Mouse (Mus musculus): ENCODE data around the gene Vmn1r234. TPM values are rescaled to one million over a fixed set of nuclear protein-coding genes. Genes with fewer than 3 reads are reported as not detected.

Gene Vmn1r234
- polyA plus RNA-seq, 1 experiment from 2014 or later: not detected

GRCm38 (mm10) chr17:21284395-21284794, 58.5 kb downstream of the Vmn1r234 start:
- H3K4me1 ChIP-seq (replicated peaks; ENCODE audit: control insufficient read depth, insufficient read depth): no peaks in the 10 kb centered on the region
- H3K36me3 ChIP-seq (ENCODE audit: control insufficient read depth, insufficient read depth, low read length): no peaks in the 10 kb centered on the region
- no peak overlapping the region for H3K4me3 ChIP-seq (ENCODE audit: low read depth, low read length)
- DNase-seq (ENCODE audit: low spot score) (no peak), ATAC-seq (ENCODE audit: low FRiP score, low TSS enrichment) (no peak)
- TF ChIP-seq CTCF (IDR thresholded peaks at IDR 0.05; ENCODE audit: low read depth): no peak
- TF ChIP-seq EP300 (optimal IDR thresholded peaks at IDR 0.05): no peak
- H3K9ac ChIP-seq (ENCODE audit: low read length): no peak overlapping the region
- no peak overlapping the region for H3K27ac ChIP-seq (replicated peaks)
- no peaks in the 10 kb centered on the region for H3K9me3 ChIP-seq (ENCODE audit: control insufficient read depth, low read length)
- H3K27me3 ChIP-seq (ENCODE audit: control insufficient read depth, insufficient read depth, low read length): no peaks in the 10 kb centered on the region
- no peak overlapping the region for H3K4me2 ChIP-seq (replicated peaks; ENCODE audit: low read depth)

Small RNA genes lying within 50 kb of the gene (microRNA-seq; reads per million reads assigned to microRNA genes)
- not detected for gene Gm26384

Other genes starting within 250 kb of the Vmn1r234 start
- 0.05 TPM in 1 of 2 replicates, not detected in the other for gene Vmn1r233, start 229.6 kb upstream of the Vmn1r234 start, polyA plus RNA-seq (2015; fragmentation: Nextera tagmentation; extraction: Ambion mirVana)
- 6.4 and 6.5 TPM in 2 replicates for gene Zfp160, start 217.2 kb upstream of the Vmn1r234 start, polyA plus RNA-seq (2015; fragmentation: Nextera tagmentation; extraction: Ambion mirVana)
- gene Vmn1r235, start 30.3 kb downstream of the Vmn1r234 start, polyA plus RNA-seq (2015; fragmentation: Nextera tagmentation; extraction: Ambion mirVana): not detected in 2 replicates
- gene Vmn1r236, start 56.9 kb downstream of the Vmn1r234 start, polyA plus RNA-seq (2015; fragmentation: Nextera tagmentation; extraction: Ambion mirVana): not detected in 2 replicates
- not detected in 2 replicates for gene Vmn1r237, start 85.8 kb downstream of the Vmn1r234 start, polyA plus RNA-seq (2015; fragmentation: Nextera tagmentation; extraction: Ambion mirVana)
- gene Zfp677, start 157.7 kb downstream of the Vmn1r234 start, polyA plus RNA-seq (2015; fragmentation: Nextera tagmentation; extraction: Ambion mirVana): 2.0 and 2.2 TPM in 2 replicates
- gene Zfp54, start 197.1 kb downstream of the Vmn1r234 start, polyA plus RNA-seq (2015; fragmentation: Nextera tagmentation; extraction: Ambion mirVana): 4.7 and 5.5 TPM in 2 replicates
- gene Zfp51, start 224.3 kb downstream of the Vmn1r234 start, polyA plus RNA-seq (2015; fragmentation: Nextera tagmentation; extraction: Ambion mirVana): 7.9 and 8.7 TPM in 2 replicates